In the genomic region with DNA sequence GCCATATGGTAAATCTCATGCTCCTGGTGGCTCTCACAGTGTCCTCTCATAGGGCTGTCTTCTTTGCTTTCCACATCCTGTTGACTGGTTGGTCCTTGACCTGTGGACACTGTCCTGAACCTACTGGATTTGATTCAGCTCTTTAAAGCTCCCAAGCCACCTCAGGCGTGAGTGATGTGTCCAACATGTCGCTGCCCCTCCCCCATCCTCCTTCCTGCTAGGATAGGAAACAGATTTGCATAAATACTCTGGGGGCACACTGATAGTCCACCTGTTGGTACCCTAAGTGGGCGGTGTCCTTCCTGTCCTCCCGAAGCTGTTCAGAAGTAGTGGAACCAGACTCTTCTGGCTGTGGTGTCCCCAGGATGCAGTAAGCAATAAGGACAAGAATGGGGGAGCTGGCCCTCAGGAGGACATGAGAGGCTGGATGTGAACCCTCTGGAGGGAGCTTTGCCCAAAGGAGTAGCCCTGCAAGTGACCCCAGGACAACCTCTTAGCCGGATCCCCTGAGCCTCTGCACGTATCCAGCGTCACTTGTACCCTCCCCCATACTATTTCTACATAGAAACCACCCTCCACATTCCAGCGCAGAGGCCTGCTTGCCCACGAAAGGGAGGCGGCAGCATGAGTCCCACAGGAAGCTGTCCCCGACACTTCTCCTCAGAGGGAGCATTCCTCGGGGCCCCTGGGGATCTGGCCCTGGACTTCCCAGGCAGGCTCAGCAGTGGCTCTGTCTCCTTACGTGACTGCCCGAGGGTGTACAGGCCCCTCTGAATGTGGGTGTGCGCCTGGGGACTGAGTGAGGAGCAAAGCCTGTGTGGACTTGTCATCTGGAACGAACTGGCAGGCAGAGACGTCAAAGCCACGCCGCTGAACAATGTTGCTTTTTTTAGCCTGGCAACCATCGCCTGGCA, we compare ENCODE assay signal across 8 mouse cellular contexts.
DNase-seq lines count a peak whose midpoint lies in the region; ATAC-seq and TF ChIP-seq lines count a peak whose summit lies in the region.

No protein-coding gene starts in this region.

- intact Hi-C loops in left cerebral cortex, postnatal 4 days (cut with DNase I), result no loop called here

- TF ChIP-seq POLR2A in myocyte (IDR thresholded peaks at IDR 0.05; ENCODE audit: insufficient read length, low read depth), result peak; percentile 34

- no peak for DNase-seq in midbrain, embryonic 10.5 days (ENCODE audit: low spot score)
- peak; percentile 79 for DNase-seq in heart, postnatal 4 days
- peak; percentile 14 for DNase-seq in left cerebral cortex, postnatal 4 days
- no peak for DNase-seq in cerebellum, postnatal 14 days
- no peak for DNase-seq in forebrain, embryonic 11.5 days (ENCODE audit: low spot score)

- no peak overlapping the region for H3ac ChIP-seq in myocyte (ENCODE audit: control insufficient read depth, insufficient read length)

- H3K27ac ChIP-seq in midbrain, embryonic 10.5 days (replicated peaks), result peak overlapping the region; percentile 61
- H3K27ac ChIP-seq in midbrain, embryonic 16.5 days (ENCODE audit: low read length), result no peak overlapping the region
- H3K27ac ChIP-seq in embryonic facial prominence, embryonic 13.5 days, result peak overlapping the region; percentile 76
- no peak overlapping the region for H3K27ac ChIP-seq in forebrain, embryonic 11.5 days (ENCODE audit: low read depth, low read length)

- 0 out of 2 replicates have a peak, but pooled peaks cover 4% of the 10 kb centered on the region for H3K27me3 ChIP-seq in midbrain, embryonic 10.5 days (ENCODE audit: low read depth, poor library complexity, severe bottlenecking)
- no peaks in the 10 kb centered on the region for H3K27me3 ChIP-seq in midbrain, embryonic 16.5 days (ENCODE audit: control insufficient read depth, insufficient read depth, low read depth, low read length)
- no peaks in the 10 kb centered on the region for H3K27me3 ChIP-seq in embryonic facial prominence, embryonic 13.5 days
- no peaks in the 10 kb centered on the region for H3K27me3 ChIP-seq in myocyte (ENCODE audit: control insufficient read depth, insufficient read depth, insufficient read length)
- no peaks in the 10 kb centered on the region for H3K27me3 ChIP-seq in forebrain, embryonic 11.5 days (ENCODE audit: control insufficient read depth, insufficient read depth, low read length)

- 56% methylated on average over 20 of the region's 20 CpGs for WGBS in midbrain, embryonic 10.5 days
- WGBS in midbrain, embryonic 16.5 days, result 50% methylated on average over 20 of the region's 20 CpGs
- WGBS in embryonic facial prominence, embryonic 13.5 days, result 18% methylated on average over 20 of the region's 20 CpGs
- 66% methylated on average over 20 of the region's 20 CpGs for WGBS in forebrain, embryonic 11.5 days

- H3K36me3 ChIP-seq in midbrain, embryonic 10.5 days, result no peaks in the 10 kb centered on the region
- no peaks in the 10 kb centered on the region for H3K36me3 ChIP-seq in midbrain, embryonic 16.5 days (ENCODE audit: control insufficient read depth, insufficient read depth, low read length)
- H3K36me3 ChIP-seq in embryonic facial prominence, embryonic 13.5 days, result no peaks in the 10 kb centered on the region
- H3K36me3 ChIP-seq in myocyte (ENCODE audit: control insufficient read depth, insufficient read depth), result no peaks in the 10 kb centered on the region
- H3K36me3 ChIP-seq in forebrain, embryonic 11.5 days (ENCODE audit: control insufficient read depth, insufficient read depth, low read length), result no peaks in the 10 kb centered on the region

- no peak for ATAC-seq in midbrain, embryonic 16.5 days
- ATAC-seq in embryonic facial prominence, embryonic 13.5 days (ENCODE audit: insufficient number of reproducible peaks, insufficient read depth, low FRiP score, low TSS enrichment, low read depth), result peak; percentile 63; the same call in 1 of the 2 replicates
- ATAC-seq in forebrain, embryonic 11.5 days (replicated peaks; ENCODE audit: low FRiP score), result no peak

- H3K79me2 ChIP-seq in myocyte (ENCODE audit: control insufficient read depth, insufficient read depth), result no peaks in the 10 kb centered on the region

- peaks cover 13% of the 10 kb centered on the region for H3K4me1 ChIP-seq in midbrain, embryonic 10.5 days
- H3K4me1 ChIP-seq in midbrain, embryonic 16.5 days (ENCODE audit: control insufficient read depth, insufficient read depth, low read length), result peaks cover 4% of the 10 kb centered on the region; the same call in 1 of the 2 replicates
- H3K4me1 ChIP-seq in embryonic facial prominence, embryonic 13.5 days, result peaks cover 19% of the 10 kb centered on the region
- no peaks in the 10 kb centered on the region for H3K4me1 ChIP-seq in forebrain, embryonic 11.5 days (replicated peaks; ENCODE audit: control insufficient read depth, insufficient read depth, low read length)

- no peaks in the 10 kb centered on the region for H3K9me3 ChIP-seq in midbrain, embryonic 10.5 days (replicated peaks)
- H3K9me3 ChIP-seq in midbrain, embryonic 16.5 days (replicated peaks; ENCODE audit: control insufficient read depth, low read length, poor library complexity, severe bottlenecking), result no peaks in the 10 kb centered on the region
- H3K9me3 ChIP-seq in embryonic facial prominence, embryonic 13.5 days, result no peaks in the 10 kb centered on the region
- H3K9me3 ChIP-seq in forebrain, embryonic 11.5 days (ENCODE audit: control insufficient read depth, low read length), result no peaks in the 10 kb centered on the region

- no peak overlapping the region for H3K9ac ChIP-seq in midbrain, embryonic 16.5 days (ENCODE audit: low read depth, low read length)
- H3K9ac ChIP-seq in embryonic facial prominence, embryonic 13.5 days, result no peak overlapping the region
- no peak overlapping the region for H3K9ac ChIP-seq in forebrain, embryonic 11.5 days (ENCODE audit: low read length)

- no peak overlapping the region for H3K4me3 ChIP-seq in midbrain, embryonic 10.5 days
- no peak overlapping the region for H3K4me3 ChIP-seq in midbrain, embryonic 16.5 days (ENCODE audit: low read depth, low read length)
- H3K4me3 ChIP-seq in embryonic facial prominence, embryonic 13.5 days, result no peak overlapping the region
- H3K4me3 ChIP-seq in myocyte, result no peak overlapping the region
- no peak overlapping the region for H3K4me3 ChIP-seq in forebrain, embryonic 11.5 days (ENCODE audit: low read depth, low read length)

- H3K4me2 ChIP-seq in midbrain, embryonic 16.5 days (ENCODE audit: low read length), result no peak overlapping the region
- H3K4me2 ChIP-seq in embryonic facial prominence, embryonic 13.5 days, result peak overlapping the region; percentile 29
- peak overlapping the region; percentile 55 for H3K4me2 ChIP-seq in myocyte (ENCODE audit: low read depth)
- H3K4me2 ChIP-seq in forebrain, embryonic 11.5 days (ENCODE audit: low read depth, low read length, severe bottlenecking), result no peak overlapping the region

TF ChIP-seq in myocyte, 11 proteins besides CTCF, POLR2A, EP300 and RAD21:
- no peak for TF ChIP-seq USF1 (IDR thresholded peaks at IDR 0.05; ENCODE audit: low read depth)
- peak in 1 of 3 experiments; percentile 34 for TF ChIP-seq MYOD1 (IDR thresholded peaks at IDR 0.05; ENCODE audit: control insufficient read depth in 1 of 3, insufficient read length in 2 of 3, low read depth in 2 of 3)
- peak in 1 of 3 experiments; percentile 19 for TF ChIP-seq MYOG (IDR thresholded peaks at IDR 0.05; ENCODE audit: control insufficient read depth in 1 of 3, insufficient read depth in 1 of 3, insufficient read length in 2 of 3, low read depth in 2 of 3)

Comparison
In these comparisons a context has a peak if more than half of its experiments do, and no peak if none do; other contexts are left out.
1. H3K27ac ChIP-seq: peak in midbrain, embryonic 10.5 days (single experiment) and embryonic facial prominence, embryonic 13.5 days (single experiment); none in midbrain, embryonic 16.5 days (single experiment) and forebrain, embryonic 11.5 days (single experiment).
2. DNase-seq: peak in heart, postnatal 4 days (single experiment) and left cerebral cortex, postnatal 4 days (single experiment); none in midbrain, embryonic 10.5 days (single experiment), cerebellum, postnatal 14 days (0 of 2) and forebrain, embryonic 11.5 days (single experiment).
3. H3K4me2 ChIP-seq: peak in embryonic facial prominence, embryonic 13.5 days (single experiment) and myocyte (single experiment); none in midbrain, embryonic 16.5 days (single experiment) and forebrain, embryonic 11.5 days (single experiment).